8 mouse cellular contexts compared by ENCODE assay signal in the genomic region with DNA sequence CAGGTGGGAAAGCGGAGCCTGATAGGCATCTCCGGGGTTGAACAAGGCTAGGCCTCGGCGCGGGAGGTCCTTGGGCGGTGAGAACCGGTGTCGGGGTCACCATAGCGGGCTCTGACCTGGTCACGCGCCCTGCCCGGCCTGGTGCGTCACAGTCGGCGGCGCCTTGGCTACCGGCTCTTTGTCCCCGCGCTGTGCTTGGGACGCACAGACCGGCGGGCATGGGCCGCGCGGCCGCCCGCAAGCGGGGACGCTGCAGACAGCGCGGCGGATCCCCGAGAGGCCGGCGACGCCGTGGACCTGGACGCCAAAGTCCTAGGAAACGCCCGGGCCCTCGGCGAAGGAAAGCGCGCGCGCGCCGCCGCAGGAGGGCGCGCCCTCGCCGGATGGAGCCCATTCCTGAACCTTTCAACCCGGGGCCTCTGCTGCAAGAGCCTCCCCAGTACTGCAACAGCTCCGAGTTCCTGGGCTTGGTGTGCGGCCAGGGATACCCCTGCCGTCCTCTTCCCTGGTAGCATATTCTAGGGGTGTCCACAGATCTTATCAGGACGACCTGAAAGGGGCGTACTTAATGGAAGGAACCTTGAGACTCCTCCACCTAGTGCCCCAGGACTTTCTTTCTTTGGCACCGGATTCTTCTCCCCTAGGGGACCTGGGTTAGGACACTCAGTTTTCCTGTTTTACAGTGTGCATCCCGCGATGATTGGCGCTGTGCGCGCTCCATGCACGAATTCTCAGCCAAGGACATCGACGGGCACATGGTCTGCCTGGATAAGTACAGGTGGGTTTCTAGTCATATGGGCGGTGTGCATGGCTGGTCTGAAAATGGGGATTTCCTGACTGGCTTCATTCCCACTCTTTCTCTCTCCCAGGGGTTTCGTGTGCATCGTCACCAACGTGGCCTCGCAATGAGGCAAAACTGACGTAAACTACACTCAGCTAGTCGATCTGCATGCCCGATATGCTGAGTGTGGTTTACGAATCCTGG. TPM values are rescaled to one million over a fixed set of nuclear protein-coding genes. Genes with fewer than 3 reads are reported as not detected.
A peak's percentile ranks its signal among the peaks of the same experiment; 100 is the strongest.
DNase-seq lines count a peak whose midpoint lies in the region; ATAC-seq and TF ChIP-seq lines count a peak whose summit lies in the region.

No protein-coding gene starts in this region.

- peak overlapping the region; percentile 91 for H3K4me2 ChIP-seq in heart, embryonic 13.5 days
- peak overlapping the region; percentile 71 for H3K4me2 ChIP-seq in kidney, postnatal 0 days (ENCODE audit: low read length)
- H3K4me2 ChIP-seq in neural tube, embryonic 12.5 days (replicated peaks): peak overlapping the region; percentile 72

- ATAC-seq in CD4-positive, CD25-positive, alpha-beta regulatory T cell, adult 4 months: peak; percentile 42
- ATAC-seq in heart, embryonic 13.5 days (ENCODE audit: extremely low read depth, insufficient number of reproducible peaks, low FRiP score, low TSS enrichment): peak; percentile 39
- ATAC-seq in kidney, postnatal 0 days (replicated peaks; ENCODE audit: low FRiP score, low read depth): peak; percentile 65
- peak; percentile 49 for ATAC-seq in neural tube, embryonic 12.5 days (ENCODE audit: low FRiP score, low read depth)

- H3K4me3 ChIP-seq in erythroblast, embryonic 14.5 days (replicated peaks): peak overlapping the region; percentile 89
- H3K4me3 ChIP-seq in heart, embryonic 13.5 days: peak overlapping the region; percentile 94
- H3K4me3 ChIP-seq in kidney, postnatal 0 days (replicated peaks; ENCODE audit: low read depth, low read length): peak overlapping the region; percentile 71
- H3K4me3 ChIP-seq in lung, adult 2 months (replicated peaks; ENCODE audit: extremely low read depth, low read depth, low read length): peak overlapping the region; percentile 87
- peak overlapping the region; percentile 91 for H3K4me3 ChIP-seq in neural tube, embryonic 12.5 days
- H3K4me3 ChIP-seq in thymus, adult 2 months (ENCODE audit: control insufficient read depth, insufficient read depth, low read length): peak overlapping the region; percentile 73

- no peak for TF ChIP-seq POLR2A in lung, adult 2 months (IDR thresholded peaks at IDR 0.05; ENCODE audit: borderline replicate concordance, extremely low read depth, low read depth, low read length)
- 0 out of 2 replicates have a peak, but pooled peaks have one; percentile 3 for TF ChIP-seq POLR2A in thymus, adult 2 months (IDR thresholded peaks at IDR 0.05; ENCODE audit: control insufficient read depth, extremely low read depth, insufficient read depth, low read length, poor library complexity)

- H3K36me3 ChIP-seq in erythroblast, embryonic 14.5 days (ENCODE audit: control insufficient read depth): peaks cover 50% of the 10 kb centered on the region
- H3K36me3 ChIP-seq in heart, embryonic 13.5 days: peaks cover 39% of the 10 kb centered on the region
- H3K36me3 ChIP-seq in kidney, postnatal 0 days (ENCODE audit: insufficient read depth, low read length): peaks cover 26% of the 10 kb centered on the region
- peaks cover 29% of the 10 kb centered on the region for H3K36me3 ChIP-seq in neural tube, embryonic 12.5 days
- H3K36me3 ChIP-seq in thymus, adult 2 months (ENCODE audit: control insufficient read depth, insufficient read depth, low read length): peaks cover 19% of the 10 kb centered on the region

- under 1% methylated on average over 77 of the region's 77 CpGs for WGBS in heart, embryonic 13.5 days
- under 1% methylated on average over 77 of the region's 77 CpGs for WGBS in kidney, postnatal 0 days
- WGBS in lung, adult 2 months: under 1% methylated on average over 76 of the region's 77 CpGs
- WGBS in neural tube, embryonic 12.5 days: 2% methylated on average over 76 of the region's 77 CpGs
- WGBS in thymus, adult 2 months: under 1% methylated on average over 77 of the region's 77 CpGs

- H3K9ac ChIP-seq in heart, embryonic 13.5 days: peak overlapping the region; percentile 99
- H3K9ac ChIP-seq in kidney, postnatal 0 days (ENCODE audit: low read depth, low read length): peak overlapping the region; percentile 96
- H3K9ac ChIP-seq in neural tube, embryonic 12.5 days: peak overlapping the region; percentile 94

- H3K9me3 ChIP-seq in erythroblast, embryonic 14.5 days (ENCODE audit: control insufficient read depth, low read length): no peaks in the 10 kb centered on the region
- H3K9me3 ChIP-seq in heart, embryonic 13.5 days: no peaks in the 10 kb centered on the region
- H3K9me3 ChIP-seq in kidney, postnatal 0 days (replicated peaks; ENCODE audit: low read length): no peaks in the 10 kb centered on the region
- no peaks in the 10 kb centered on the region for H3K9me3 ChIP-seq in neural tube, embryonic 12.5 days

- H3K27ac ChIP-seq in heart, embryonic 13.5 days (replicated peaks): peak overlapping the region; percentile 99
- peak overlapping the region; percentile 100 for H3K27ac ChIP-seq in kidney, postnatal 0 days
- peak overlapping the region; percentile 94 for H3K27ac ChIP-seq in neural tube, embryonic 12.5 days
- H3K27ac ChIP-seq in thymus, adult 2 months (ENCODE audit: control insufficient read depth, insufficient read depth, low read length): peak overlapping the region; percentile 40

- no peaks in the 10 kb centered on the region for H3K27me3 ChIP-seq in erythroblast, embryonic 14.5 days (ENCODE audit: control insufficient read depth)
- H3K27me3 ChIP-seq in heart, embryonic 13.5 days (replicated peaks): no peaks in the 10 kb centered on the region
- no peaks in the 10 kb centered on the region for H3K27me3 ChIP-seq in kidney, postnatal 0 days (ENCODE audit: insufficient read depth, low read length)
- H3K27me3 ChIP-seq in neural tube, embryonic 12.5 days (replicated peaks): no peaks in the 10 kb centered on the region
- H3K27me3 ChIP-seq in thymus, adult 2 months (ENCODE audit: control insufficient read depth, insufficient read depth, low read length): no peaks in the 10 kb centered on the region

- peak; percentile 52 for TF ChIP-seq CTCF in kidney, postnatal 0 days (IDR thresholded peaks at IDR 0.05; ENCODE audit: low read depth)
- no peak for TF ChIP-seq CTCF in lung, adult 2 months (IDR thresholded peaks at IDR 0.05; ENCODE audit: insufficient read depth, low read length)
- peak; percentile 54; the same call in 1 of the 2 replicates for TF ChIP-seq CTCF in thymus, adult 2 months (IDR thresholded peaks at IDR 0.05; ENCODE audit: borderline replicate concordance, control insufficient read depth, extremely low read depth, insufficient read depth, low read length, poor library complexity)

- H3K4me1 ChIP-seq in erythroblast, embryonic 14.5 days (ENCODE audit: control insufficient read depth): peaks cover 73% of the 10 kb centered on the region
- H3K4me1 ChIP-seq in heart, embryonic 13.5 days: peaks cover 52% of the 10 kb centered on the region
- peaks cover 25% of the 10 kb centered on the region for H3K4me1 ChIP-seq in kidney, postnatal 0 days (replicated peaks; ENCODE audit: insufficient read depth, low read length)
- peaks cover 30% of the 10 kb centered on the region for H3K4me1 ChIP-seq in lung, adult 2 months (ENCODE audit: control insufficient read depth, insufficient read depth, low read length)
- H3K4me1 ChIP-seq in neural tube, embryonic 12.5 days: peaks cover 22% of the 10 kb centered on the region
- peaks cover 35% of the 10 kb centered on the region for H3K4me1 ChIP-seq in thymus, adult 2 months (replicated peaks; ENCODE audit: control insufficient read depth, insufficient read depth, low read length)

- peak; percentile 74 for DNase-seq in brain, adult 2 months (ENCODE audit: low read depth, low spot score)
- DNase-seq in kidney, postnatal 0 days (ENCODE audit: low spot score): peak; percentile 88
- peak; percentile 74 for DNase-seq in lung, adult 2 months
- peak; percentile 71 for DNase-seq in thymus, adult 2 months

RNA-seq across cellular contexts. Expression of a gene that starts 7.2 kb away (rescaled TPM):
- 100 to 1,000 TPM; 450 to 480 TPM for polyA plus RNA-seq in CD4-positive, CD25-positive, alpha-beta regulatory T cell, adult 4 months (2017; shearing (Covaris generic))
- polyA plus RNA-seq in erythroblast, embryonic 14.5 days (2012): 551 and 700 TPM in 2 replicates
- 691 and 741 TPM in 2 replicates for polyA plus RNA-seq in heart, embryonic 13.5 days (2015; fragmentation: Nextera tagmentation; extraction: Ambion mirVana)
- 901 and 946 TPM in 2 replicates for polyA plus RNA-seq in kidney, postnatal 0 days (2015; fragmentation: Nextera tagmentation; extraction: Ambion mirVana)
- 581 and 623 TPM in 2 replicates for polyA plus RNA-seq in lung, adult 2 months (2012; rRNA removed)
- 499 and 515 TPM in 2 replicates for polyA plus RNA-seq in neural tube, embryonic 12.5 days (2016; fragmentation: Nextera tagmentation; extraction: Ambion mirVana)
- polyA plus RNA-seq in thymus, adult 2 months (2012; rRNA removed): 517 and 598 TPM in 2 replicates

RNA-seq across cellular contexts. Expression of a gene that starts 14.5 kb away (rescaled TPM):
- polyA plus RNA-seq in CD4-positive, CD25-positive, alpha-beta regulatory T cell, adult 4 months (2017; shearing (Covaris generic)): 100 to 1,000 TPM; 194 to 220 TPM
- polyA plus RNA-seq in erythroblast, embryonic 14.5 days (2012): 11.9 and 17.1 TPM in 2 replicates
- polyA plus RNA-seq in heart, embryonic 13.5 days (2015; fragmentation: Nextera tagmentation; extraction: Ambion mirVana): 149 and 154 TPM in 2 replicates
- 208 and 210 TPM in 2 replicates for polyA plus RNA-seq in kidney, postnatal 0 days (2015; fragmentation: Nextera tagmentation; extraction: Ambion mirVana)
- 199 and 208 TPM in 2 replicates for polyA plus RNA-seq in lung, adult 2 months (2012; rRNA removed)
- 160 and 166 TPM in 2 replicates for polyA plus RNA-seq in neural tube, embryonic 12.5 days (2016; fragmentation: Nextera tagmentation; extraction: Ambion mirVana)
- 211 and 226 TPM in 2 replicates for polyA plus RNA-seq in thymus, adult 2 months (2012; rRNA removed)

RNA-seq across cellular contexts. Expression of a gene that starts 37.7 kb away (rescaled TPM):
- polyA plus RNA-seq in CD4-positive, CD25-positive, alpha-beta regulatory T cell, adult 4 months (2017; shearing (Covaris generic)): 100 to 1,000 TPM; 233 to 369 TPM
- polyA plus RNA-seq in erythroblast, embryonic 14.5 days (2012): 1.5 and 1.7 TPM in 2 replicates
- 5.5 and 6.5 TPM in 2 replicates for polyA plus RNA-seq in heart, embryonic 13.5 days (2015; fragmentation: Nextera tagmentation; extraction: Ambion mirVana)
- 4.0 and 4.6 TPM in 2 replicates for polyA plus RNA-seq in kidney, postnatal 0 days (2015; fragmentation: Nextera tagmentation; extraction: Ambion mirVana)
- 102 and 103 TPM in 2 replicates for polyA plus RNA-seq in lung, adult 2 months (2012; rRNA removed)
- 4.3 and 4.7 TPM in 2 replicates for polyA plus RNA-seq in neural tube, embryonic 12.5 days (2016; fragmentation: Nextera tagmentation; extraction: Ambion mirVana)
- 1,362 and 1,504 TPM in 2 replicates for polyA plus RNA-seq in thymus, adult 2 months (2012; rRNA removed)

RNA-seq across cellular contexts. Expression of a gene that starts 51.2 kb away (rescaled TPM):
- 10 to 100 TPM; 28.4 to 54.8 TPM for polyA plus RNA-seq in CD4-positive, CD25-positive, alpha-beta regulatory T cell, adult 4 months (2017; shearing (Covaris generic))
- 3.4 and 3.9 TPM in 2 replicates for polyA plus RNA-seq in erythroblast, embryonic 14.5 days (2012)
- 9.1 and 10.1 TPM in 2 replicates for polyA plus RNA-seq in heart, embryonic 13.5 days (2015; fragmentation: Nextera tagmentation; extraction: Ambion mirVana)
- 9.6 and 10.5 TPM in 2 replicates for polyA plus RNA-seq in kidney, postnatal 0 days (2015; fragmentation: Nextera tagmentation; extraction: Ambion mirVana)
- 83.7 and 85.8 TPM in 2 replicates for polyA plus RNA-seq in lung, adult 2 months (2012; rRNA removed)
- 15.1 and 15.4 TPM in 2 replicates for polyA plus RNA-seq in neural tube, embryonic 12.5 days (2016; fragmentation: Nextera tagmentation; extraction: Ambion mirVana)
- 127 and 138 TPM in 2 replicates for polyA plus RNA-seq in thymus, adult 2 months (2012; rRNA removed)

RNA-seq across cellular contexts. Expression of a gene that starts 57.8 kb away (rescaled TPM):
- 10 to 100 TPM; 11.4 to 16.4 TPM for polyA plus RNA-seq in CD4-positive, CD25-positive, alpha-beta regulatory T cell, adult 4 months (2017; shearing (Covaris generic))
- 7.6 and 7.9 TPM in 2 replicates for polyA plus RNA-seq in erythroblast, embryonic 14.5 days (2012)
- polyA plus RNA-seq in heart, embryonic 13.5 days (2015; fragmentation: Nextera tagmentation; extraction: Ambion mirVana): 2.2 and 2.6 TPM in 2 replicates
- 2.4 and 2.6 TPM in 2 replicates for polyA plus RNA-seq in kidney, postnatal 0 days (2015; fragmentation: Nextera tagmentation; extraction: Ambion mirVana)
- polyA plus RNA-seq in lung, adult 2 months (2012; rRNA removed): 31.4 and 38.2 TPM in 2 replicates
- 9.9 and 10.7 TPM in 2 replicates for polyA plus RNA-seq in neural tube, embryonic 12.5 days (2016; fragmentation: Nextera tagmentation; extraction: Ambion mirVana)
- 79.5 and 83.5 TPM in 2 replicates for polyA plus RNA-seq in thymus, adult 2 months (2012; rRNA removed)

Comparison
In these comparisons a context has a peak if more than half of its experiments do, and no peak if none do; other contexts are left out.
1. Peak in every context shown above with its lines: DNase-seq, ATAC-seq, H3K4me3 ChIP-seq and H3K27ac ChIP-seq.
2. H3K27ac ChIP-seq: peak in every context shown above with its lines; median percentile 100 in kidney, postnatal 0 days; 99 in heart, embryonic 13.5 days; 94 in neural tube, embryonic 12.5 days; 40 in thymus, adult 2 months.
3. RNA of a gene that starts 37.7 kb away (polyA plus RNA-seq): 1,362 to 1,504 TPM in thymus, adult 2 months, 233 to 369 TPM in CD4-positive, CD25-positive, alpha-beta regulatory T cell, adult 4 months and 102 to 103 TPM in lung, adult 2 months; 5.5 to 6.5 TPM in heart, embryonic 13.5 days, 4.3 to 4.7 TPM in neural tube, embryonic 12.5 days, 4.0 to 4.6 TPM in kidney, postnatal 0 days and 1.5 to 1.7 TPM in erythroblast, embryonic 14.5 days; every median in the first group is over 10 times any median in the second.